Mouse (Mus musculus) hindbrain, embryonic 10.5 days (tissue): ENCODE measurements around the gene Ppp1r16b. TPM values are rescaled to one million over a fixed set of nuclear protein-coding genes. Genes with fewer than 3 reads are reported as not detected.

Source experiments
- DNase-seq: peaks from one replicate; pipeline ENCODE4 v3.0.0-alpha.2; 2017; ENCODE audit warnings: low spot score
- H3K27ac ChIP-seq: fragments of 300-500 bp; sonication (generic); 2 replicates; pipeline ENCODE4 v1.5.1; 2016; ENCODE audit warnings: mild to moderate bottlenecking, moderate library complexity
- H3K27me3 ChIP-seq: fragments of 300-500 bp; sonication (generic); 2 replicates; pipeline ENCODE4 v1.6.1; 2016; ENCODE audit warnings: mild to moderate bottlenecking; ENCODE audit not compliant: poor library complexity, insufficient read depth, severe bottlenecking
- H3K36me3 ChIP-seq: fragments of 300-500 bp; sonication (generic); 2 replicates; pipeline ENCODE4 v1.6.1; 2016; ENCODE audit warnings: mild to moderate bottlenecking, moderate library complexity
- H3K4me1 ChIP-seq: fragments of 300-500 bp; sonication (generic); replicated peaks from 2 replicates; pipeline ENCODE4 v1.6.1; 2016; ENCODE audit warnings: mild to moderate bottlenecking
- H3K4me3 ChIP-seq: fragments of 300-500 bp; sonication (generic); 2 replicates; pipeline ENCODE4 v1.5.1; 2016; ENCODE audit warnings: mild to moderate bottlenecking, moderate library complexity
- H3K9me3 ChIP-seq: fragments of 300-500 bp; sonication (generic); 2 replicates; pipeline ENCODE4 v1.6.1; 2016; ENCODE audit warnings: mild to moderate bottlenecking, moderate library complexity
- WGBS: fragments of 180-500 bp; shearing (Covaris S2); methylation state at CpG from one replicate; pipeline ENCODE4 v1.1.7; 2016; 5-methylcytosine and 5-hydroxymethylcytosine counted together
- polyA plus RNA-seq: library from polyadenylated mRNA; unstranded; fragments of >200 nt; fragmentation: Nextera tagmentation; extraction: Ambion mirVana; gene quantifications from 2 replicates; pipeline ENCODE4 v1.2.1, GENCODE M21; 2016

The Ppp1r16b gene
- polyA plus RNA-seq, 1 experiment from 2014 or later: 3.0 TPM

DNA sequence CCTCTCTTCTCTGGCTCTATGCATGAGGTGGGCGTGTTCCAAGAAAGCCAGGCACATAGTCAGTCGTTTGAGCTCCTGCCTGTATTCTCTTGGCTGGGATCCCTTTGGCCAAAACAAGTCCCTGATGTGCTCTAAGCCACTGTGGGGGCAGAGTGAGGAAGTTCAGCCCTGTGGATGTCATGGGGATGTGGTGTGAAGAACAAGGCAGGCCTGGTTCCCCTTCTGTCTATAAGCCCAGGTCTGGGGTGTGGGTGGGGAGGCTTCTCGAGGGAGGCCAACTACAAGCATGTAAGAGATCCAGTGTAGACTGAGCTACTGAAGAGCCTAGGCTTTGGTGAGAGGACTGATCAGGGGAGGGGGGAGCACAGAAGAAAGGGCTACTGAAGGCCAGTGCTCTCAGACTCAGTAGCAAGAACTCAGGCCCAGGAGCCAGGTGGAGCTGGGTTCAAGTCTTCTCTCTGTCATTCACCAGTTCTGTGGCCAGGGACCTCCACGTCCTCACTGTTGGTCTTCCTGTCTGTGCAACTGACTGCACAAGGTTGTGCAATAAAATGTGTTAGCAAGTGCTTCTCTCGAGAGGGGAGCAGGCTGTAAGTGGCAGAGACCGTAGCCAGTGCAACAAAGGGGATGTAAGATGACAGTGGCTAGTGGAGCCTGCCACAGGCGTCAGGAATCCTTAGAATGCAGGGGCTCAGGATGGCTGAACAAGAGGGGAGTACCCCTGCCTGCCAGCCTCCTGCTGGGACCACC, 13.9 kb upstream of the Ppp1r16b start:
- Histone ChIP-seq H3K9me3 (no peaks in the 10 kb centered on the region), H3K36me3 (no peaks in the 10 kb centered on the region), H3K4me3 (no peak overlapping the region), H3K4me1 (peaks cover 9% of the 10 kb centered on the region), H3K27ac (no peak overlapping the region), H3K27me3 (no peaks in the 10 kb centered on the region)
- no peak for DNase-seq
- WGBS: 58% methylated on average over 7 of the region's 7 CpGs

DNA sequence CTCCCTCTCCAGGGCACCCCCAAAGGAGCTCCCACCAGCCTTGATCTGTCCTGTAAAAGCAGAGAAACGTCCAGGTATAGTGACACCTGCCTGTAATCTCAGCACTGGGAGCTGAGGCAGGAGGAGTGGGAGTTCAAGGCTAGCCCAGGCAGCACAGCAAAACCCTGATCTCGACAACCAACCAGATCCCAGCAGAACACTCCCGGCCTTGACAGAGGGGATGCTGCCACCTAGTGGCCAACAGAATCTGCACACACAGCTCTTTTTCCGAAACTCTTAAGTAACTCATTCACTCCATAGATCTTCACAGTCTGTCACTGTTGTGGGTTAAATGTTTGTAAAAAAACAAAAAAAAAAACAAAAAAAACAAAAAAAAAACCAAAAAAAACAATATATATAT, 12.2 kb upstream of the Ppp1r16b start:
- 8% methylated on average over 4 of the region's 4 CpGs for WGBS
- Histone ChIP-seq H3K27me3 (no peaks in the 10 kb centered on the region), H3K36me3 (no peaks in the 10 kb centered on the region), H3K27ac (no peak overlapping the region), H3K9me3 (no peaks in the 10 kb centered on the region), H3K4me1 (peaks cover 9% of the 10 kb centered on the region), H3K4me3 (no peak overlapping the region)
- DNase-seq: peak; percentile 77

DNA sequence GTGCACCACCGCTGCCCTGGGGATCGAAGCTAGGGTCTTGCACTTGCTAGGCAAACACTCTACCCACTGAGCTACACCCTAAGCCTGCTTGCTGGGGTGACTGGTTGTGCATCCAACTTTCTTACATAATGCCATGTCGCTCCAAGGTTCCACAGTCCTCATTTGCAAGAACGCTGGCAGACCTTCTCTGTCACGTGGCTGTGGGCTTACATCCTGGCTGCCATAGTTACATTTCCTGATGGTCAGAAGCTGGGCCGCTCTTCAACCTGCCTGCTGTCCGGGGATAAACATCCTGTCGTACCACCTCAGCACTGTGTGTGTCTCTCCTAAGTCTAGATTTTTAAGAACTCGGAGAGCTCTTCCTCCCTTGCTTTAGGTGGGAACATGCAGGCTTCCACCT, 10.5 kb upstream of the Ppp1r16b start:
- Histone ChIP-seq H3K9me3 (no peaks in the 10 kb centered on the region), H3K27ac (no peak overlapping the region), H3K36me3 (no peaks in the 10 kb centered on the region), H3K4me1 (peaks cover 9% of the 10 kb centered on the region), H3K4me3 (no peak overlapping the region), H3K27me3 (no peaks in the 10 kb centered on the region)
- 82% methylated on average over 9 of the region's 9 CpGs for WGBS
- no peak for DNase-seq

DNA sequence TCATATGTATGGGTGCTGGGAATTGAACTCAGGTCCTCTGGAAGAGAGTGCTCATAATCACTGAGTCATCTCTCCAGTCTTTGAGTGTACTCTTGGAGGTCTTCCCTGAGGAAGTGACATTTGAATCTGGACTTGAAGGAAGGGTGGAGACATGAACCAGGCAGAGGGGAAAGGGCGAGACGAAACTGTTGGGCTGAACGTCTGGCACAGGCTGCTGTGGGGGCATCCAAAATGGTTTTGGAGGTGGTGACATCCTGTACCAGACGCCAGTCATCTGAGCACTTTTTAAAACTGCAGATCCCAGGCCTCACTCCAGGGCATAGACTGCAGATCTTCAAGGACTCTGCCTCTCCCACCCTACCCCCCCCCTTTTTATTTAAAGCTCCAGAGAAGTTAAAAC, 9.4 kb upstream of the Ppp1r16b start:
- H3K4me1 ChIP-seq: peaks cover 9% of the 10 kb centered on the region
- WGBS: 80% methylated on average over 4 of the region's 4 CpGs
- no peak overlapping the region for H3K4me3 ChIP-seq
- no peaks in the 10 kb centered on the region for H3K36me3 ChIP-seq
- no peaks in the 10 kb centered on the region for H3K27me3 ChIP-seq
- no peak for DNase-seq
- H3K9me3 ChIP-seq: no peaks in the 10 kb centered on the region
- no peak overlapping the region for H3K27ac ChIP-seq

DNA sequence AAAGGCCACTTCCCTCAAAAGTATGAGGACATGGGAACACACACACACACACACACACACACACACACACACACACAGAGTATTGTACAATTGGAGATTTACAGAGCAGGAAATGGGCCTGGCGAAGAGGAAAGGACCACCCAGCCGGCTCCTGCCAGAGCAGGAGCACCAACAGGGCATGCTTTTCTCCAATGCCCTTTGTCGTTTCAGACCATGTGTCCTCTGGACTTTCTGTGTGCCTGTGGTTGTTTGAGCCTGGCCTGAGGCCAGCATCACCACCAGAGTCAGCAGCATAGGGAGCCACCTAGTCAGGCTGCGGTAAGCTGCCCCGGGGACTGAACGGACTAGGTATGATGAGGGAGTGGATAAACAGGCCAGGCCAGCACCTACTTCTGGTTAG, 6.4 kb upstream of the Ppp1r16b start:
- Histone ChIP-seq H3K9me3 (no peaks in the 10 kb centered on the region), H3K4me3 (no peak overlapping the region), H3K36me3 (no peaks in the 10 kb centered on the region), H3K4me1 (no peaks in the 10 kb centered on the region), H3K27me3 (no peaks in the 10 kb centered on the region), H3K27ac (no peak overlapping the region)
- DNase-seq: no peak
- WGBS: 67% methylated on average over 6 of the region's 6 CpGs

DNA sequence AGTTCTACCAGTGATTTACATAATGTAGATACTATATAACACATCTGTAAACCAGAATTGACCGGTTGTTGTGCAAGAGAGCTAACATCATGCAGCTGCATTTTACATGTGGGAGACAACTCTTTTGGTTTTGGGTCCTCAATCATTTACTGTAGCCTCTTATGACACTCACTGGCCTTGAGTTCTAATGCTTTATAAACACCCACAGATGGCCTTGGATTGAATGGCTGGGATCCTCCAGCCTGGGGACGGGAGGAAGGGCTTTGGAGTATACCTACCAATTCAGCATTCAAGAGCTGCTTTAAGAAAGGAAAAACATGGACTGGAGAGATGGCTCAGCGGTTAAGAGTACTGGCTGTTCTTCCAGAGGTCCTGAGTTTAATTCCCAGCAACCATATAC, 5.9 kb upstream of the Ppp1r16b start:
- Histone ChIP-seq H3K4me3 (no peak overlapping the region), H3K27me3 (no peaks in the 10 kb centered on the region), H3K36me3 (no peaks in the 10 kb centered on the region), H3K27ac (no peak overlapping the region), H3K9me3 (no peaks in the 10 kb centered on the region), H3K4me1 (no peaks in the 10 kb centered on the region)
- DNase-seq: no peak
- 79% methylated on average over 3 of the region's 3 CpGs for WGBS

DNA sequence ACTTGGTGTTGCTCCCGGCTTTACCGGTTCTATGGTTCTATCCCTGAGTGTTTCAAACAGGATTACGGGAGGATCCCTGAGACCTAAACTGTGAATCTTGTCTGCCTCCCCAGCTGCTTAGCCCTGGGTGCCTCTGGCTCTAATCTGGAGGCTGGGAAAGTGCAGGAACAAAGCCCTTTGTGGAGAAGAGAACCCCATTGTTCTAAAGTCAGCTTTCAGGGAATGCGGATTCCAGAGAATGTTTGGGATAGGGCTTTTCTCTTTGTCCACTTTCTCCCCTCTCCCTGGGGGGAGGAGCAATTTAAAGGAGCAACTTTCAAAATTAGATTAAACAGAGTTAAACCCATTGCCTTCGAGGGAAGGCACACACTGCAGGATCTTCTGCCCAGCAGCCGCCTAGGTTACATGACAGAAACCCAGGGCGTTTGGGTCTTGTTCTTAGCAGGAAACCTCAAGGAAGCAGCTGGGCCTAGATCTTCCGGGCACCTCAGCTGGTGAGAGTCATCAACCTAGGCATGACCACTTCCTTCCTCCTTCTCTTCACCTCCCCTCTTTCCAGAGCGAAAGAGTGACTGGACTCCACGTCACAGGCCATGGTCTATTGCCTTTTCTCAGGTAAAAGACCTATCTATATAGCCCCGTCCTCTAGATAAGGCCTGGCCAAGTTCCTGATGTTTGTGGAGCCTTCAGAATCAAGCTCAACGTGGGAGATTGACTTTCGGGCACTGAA, 1.0 kb downstream of the Ppp1r16b start:
- no peaks in the 10 kb centered on the region for H3K9me3 ChIP-seq
- H3K36me3 ChIP-seq: no peaks in the 10 kb centered on the region
- H3K4me1 ChIP-seq: peaks cover 62% of the 10 kb centered on the region
- H3K27me3 ChIP-seq: peaks cover 57% of the 10 kb centered on the region
- H3K27ac ChIP-seq: peak overlapping the region; percentile 82
- peak overlapping the region; percentile 70; the same call in 1 of the 2 replicates for H3K4me3 ChIP-seq
- 32% methylated on average over 13 of the region's 13 CpGs for WGBS
- no peak for DNase-seq

DNA sequence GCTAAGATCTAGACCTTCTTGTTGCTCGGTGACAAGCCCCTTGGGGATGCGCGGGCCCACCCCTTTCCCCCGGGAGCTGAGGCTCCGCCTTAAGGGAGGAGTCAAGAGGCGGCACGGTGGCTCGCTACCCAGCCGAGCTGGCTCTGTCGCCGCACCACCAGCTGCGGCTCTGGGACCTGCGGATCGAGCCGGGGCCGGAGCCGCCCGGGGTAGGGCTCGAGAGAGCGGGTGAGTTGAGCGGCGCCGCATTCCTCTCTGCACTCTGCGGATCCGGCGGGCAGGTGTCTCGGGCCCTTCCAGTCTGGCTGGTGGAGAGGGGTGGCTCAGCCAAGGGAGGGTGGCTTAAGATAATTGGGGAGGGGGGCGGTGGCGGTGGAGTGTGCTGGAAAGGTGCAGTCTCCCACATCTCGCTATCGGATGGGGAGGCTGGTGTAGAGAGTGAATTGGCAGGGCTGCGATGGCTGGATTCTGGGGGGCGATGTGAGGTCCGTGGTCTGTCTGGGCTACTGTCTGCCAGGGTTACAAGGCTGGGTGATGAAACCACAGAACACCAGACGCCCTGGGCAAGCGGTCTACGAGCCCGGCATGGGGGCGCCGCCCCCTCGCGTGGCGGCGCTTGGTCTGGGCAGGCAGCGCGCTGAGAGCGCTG, 1.9 kb downstream of the Ppp1r16b start:
- peaks cover 57% of the 10 kb centered on the region for H3K27me3 ChIP-seq
- WGBS: under 1% methylated on average over 47 of the region's 47 CpGs
- H3K4me3 ChIP-seq: peak overlapping the region; percentile 70
- no peaks in the 10 kb centered on the region for H3K36me3 ChIP-seq
- H3K4me1 ChIP-seq: peaks cover 64% of the 10 kb centered on the region
- H3K27ac ChIP-seq: peak overlapping the region; percentile 82
- DNase-seq: peak; percentile 72
- H3K9me3 ChIP-seq: no peaks in the 10 kb centered on the region

DNA sequence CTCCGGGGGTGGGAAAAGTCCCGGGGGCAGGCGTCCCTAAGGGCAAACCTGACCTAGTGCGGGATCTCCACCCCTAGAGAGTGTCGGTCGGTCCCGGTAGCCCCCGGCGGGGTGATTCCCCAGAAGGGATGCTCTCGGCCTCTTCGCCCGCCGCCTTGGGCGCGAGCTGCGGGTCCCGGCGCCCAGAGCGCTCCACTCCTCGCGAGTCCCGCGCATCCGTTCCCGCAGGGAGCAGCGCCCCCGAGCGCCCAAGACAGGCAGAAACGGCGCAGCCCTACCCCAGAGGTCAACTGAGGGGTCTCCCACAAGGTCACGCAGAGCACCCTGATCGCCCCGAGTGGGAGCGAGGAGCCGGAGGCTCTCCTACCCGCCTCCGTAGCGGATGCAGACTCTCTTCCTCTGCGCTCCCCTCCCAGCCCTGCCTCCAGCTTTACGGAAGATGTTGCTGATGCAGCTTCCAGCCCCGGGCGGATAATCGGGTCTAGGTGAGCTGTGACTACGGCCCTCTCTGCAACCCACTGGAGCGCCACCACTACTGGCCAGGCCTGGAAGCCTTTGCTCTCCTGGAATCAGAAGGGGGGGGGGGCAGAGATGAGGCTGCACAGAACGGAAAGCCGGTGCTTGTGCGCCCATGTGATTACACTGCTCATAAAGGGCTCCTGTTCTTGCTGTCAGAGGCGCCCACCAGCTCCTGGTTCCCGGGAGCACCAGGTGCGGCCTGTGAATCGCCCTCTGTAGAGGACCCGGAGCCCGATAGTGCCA, 2.7 kb downstream of the Ppp1r16b start:
- Histone ChIP-seq H3K36me3 (no peaks in the 10 kb centered on the region), H3K4me1 (peaks cover 68% of the 10 kb centered on the region), H3K9me3 (no peaks in the 10 kb centered on the region), H3K27me3 (peaks cover 57% of the 10 kb centered on the region), H3K4me3 (peak overlapping the region; percentile 70), H3K27ac (peak overlapping the region; percentile 82)
- WGBS: under 1% methylated on average over 54 of the region's 54 CpGs
- peak; percentile 67 for DNase-seq

DNA sequence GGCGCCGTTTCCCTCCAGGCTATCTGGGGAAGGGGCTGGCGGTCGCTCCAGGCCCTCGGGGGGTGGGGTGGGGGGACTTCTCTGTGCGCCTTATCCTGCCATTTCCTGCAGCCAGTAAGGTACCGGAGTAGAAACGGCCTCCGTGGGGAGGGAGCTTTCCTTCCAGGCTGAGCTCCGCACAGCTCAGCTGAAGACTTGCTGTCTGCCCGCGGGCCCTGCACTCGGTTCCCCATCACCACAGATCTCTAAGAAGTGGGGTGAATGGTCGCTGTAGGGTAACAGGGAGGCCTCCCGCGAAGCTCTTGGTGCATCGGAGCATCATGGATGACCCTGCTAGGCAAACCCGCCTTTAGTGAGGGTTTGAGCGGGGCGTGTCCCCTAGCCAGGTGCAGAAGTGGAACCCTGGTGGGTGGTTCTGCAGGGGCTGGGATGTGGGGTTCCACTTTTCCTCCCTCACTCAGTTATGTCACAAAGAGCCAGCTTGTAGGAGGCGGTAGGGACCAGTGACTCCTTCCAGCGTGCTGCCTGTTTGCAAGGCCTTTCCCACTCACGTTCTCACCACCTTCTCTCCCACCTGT, 3.3 kb downstream of the Ppp1r16b start:
- peak; percentile 36 for DNase-seq
- H3K4me1 ChIP-seq: peaks cover 75% of the 10 kb centered on the region

DNA sequence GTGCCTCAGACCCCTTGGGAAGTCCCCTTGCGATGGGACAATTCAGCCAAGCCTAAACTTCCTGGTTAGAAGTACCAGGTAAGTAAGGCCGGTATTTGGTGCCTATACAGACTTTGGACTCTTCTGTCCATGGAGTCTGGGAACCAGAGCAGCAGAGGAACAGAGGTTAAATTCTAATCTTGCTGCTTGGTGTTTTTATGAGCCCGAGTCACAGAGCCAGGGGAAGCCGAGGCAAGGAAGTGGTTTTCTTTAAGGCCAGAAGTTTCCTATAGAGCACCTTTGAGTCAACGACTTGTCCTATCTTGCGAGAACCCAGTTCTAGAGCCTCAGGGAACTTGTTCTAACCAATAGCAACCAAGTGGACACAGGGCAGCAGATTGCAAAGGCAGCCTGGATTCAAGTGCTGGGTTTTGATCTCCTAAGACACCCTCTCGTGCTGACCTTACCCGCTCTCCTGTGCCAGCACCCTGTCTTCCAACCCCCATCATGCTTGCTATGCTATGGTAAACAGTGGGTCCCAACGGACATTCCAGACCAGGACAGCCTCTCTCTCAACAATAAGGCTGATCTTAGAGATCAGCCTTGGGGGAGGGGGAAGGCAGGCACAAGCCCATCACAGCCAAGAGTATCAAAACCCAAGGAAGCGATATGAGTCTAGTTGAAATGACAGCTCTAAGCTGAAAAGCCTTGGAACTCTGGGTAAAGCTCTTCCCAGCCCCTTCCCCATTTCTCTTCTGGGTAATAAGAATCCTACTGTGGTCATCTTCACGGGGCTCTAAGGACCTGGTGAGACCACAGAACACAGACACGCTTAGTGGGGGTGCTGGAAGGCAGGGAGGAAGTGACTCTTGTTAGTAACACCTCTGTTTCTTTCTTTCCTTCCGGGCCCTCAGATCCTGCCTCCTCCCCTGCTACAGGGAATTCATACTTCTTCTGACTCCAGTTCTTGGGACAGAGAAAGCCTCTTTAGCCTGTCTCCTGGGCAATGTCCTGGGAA, 4.3 kb downstream of the Ppp1r16b start:
- 0 out of 2 replicates have a peak overlapping the region, but pooled peaks have one; percentile 9 for H3K27ac ChIP-seq
- H3K4me3 ChIP-seq: no peak overlapping the region
- peaks cover 83% of the 10 kb centered on the region for H3K4me1 ChIP-seq
- H3K9me3 ChIP-seq: no peaks in the 10 kb centered on the region
- no peaks in the 10 kb centered on the region for H3K36me3 ChIP-seq
- H3K27me3 ChIP-seq: peaks cover 57% of the 10 kb centered on the region
- whole genome bisulfite sequencing: 60% methylated on average over 13 of the region's 13 CpGs
- DNase-seq: no peak

More for the DNA sequence above, 3.3 kb downstream of the Ppp1r16b start:
- 9% methylated on average over 23 of the region's 23 CpGs for WGBS
- H3K36me3 ChIP-seq: no peaks in the 10 kb centered on the region
- no peaks in the 10 kb centered on the region for H3K9me3 ChIP-seq
- H3K27me3 ChIP-seq: peaks cover 57% of the 10 kb centered on the region
- peak overlapping the region; percentile 82 for H3K27ac ChIP-seq
- peak overlapping the region; percentile 70 for H3K4me3 ChIP-seq
